Mouse (Mus musculus) B cell, adult (primary cell): ENCODE data around the gene Gprin1. TPM values are rescaled to one million over a fixed set of nuclear protein-coding genes. Genes with fewer than 3 reads are reported as not detected.

ENCODE experiments used
- total RNA-seq: library from RNA; stranded (reverse); gene quantifications from 4 replicates; pipeline ENCODE4 v1.2.4, GENCODE M21; 2023; ENCODE audit not compliant: inconsistent age

The Gprin1 gene
- total RNA-seq = not detected in 4 replicates

DNA sequence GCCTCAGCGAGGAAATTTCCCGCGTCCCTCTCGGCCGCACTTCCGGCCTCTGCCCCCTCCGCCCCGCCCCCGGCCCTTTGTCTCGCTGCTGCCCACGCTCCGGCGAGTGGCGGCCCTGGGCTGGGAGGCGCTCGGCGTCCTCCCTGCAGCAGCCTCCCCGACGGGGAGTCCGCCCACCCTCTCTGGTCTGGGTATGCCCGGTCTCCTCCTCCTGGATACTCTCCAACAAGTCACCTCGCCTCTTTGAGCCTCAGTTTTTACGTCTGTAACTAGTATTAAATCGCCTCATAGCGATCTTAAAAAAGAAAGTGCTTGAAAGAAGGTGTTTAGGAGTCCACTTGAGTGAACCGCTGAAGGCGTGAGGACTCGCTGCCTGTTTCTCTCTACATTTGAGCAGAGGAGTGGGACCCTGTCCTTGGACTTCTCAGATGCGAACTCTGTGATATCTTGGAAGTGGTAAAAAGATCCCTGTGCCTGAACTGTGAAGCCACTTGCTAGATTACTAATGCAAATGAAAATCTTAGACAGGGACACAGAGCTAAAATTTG is at the start of gene Gprin1:
Gene Gprin1, minus strand, starts transcription at position 11 of the 548 bp plus-strand sequence.

DNA sequence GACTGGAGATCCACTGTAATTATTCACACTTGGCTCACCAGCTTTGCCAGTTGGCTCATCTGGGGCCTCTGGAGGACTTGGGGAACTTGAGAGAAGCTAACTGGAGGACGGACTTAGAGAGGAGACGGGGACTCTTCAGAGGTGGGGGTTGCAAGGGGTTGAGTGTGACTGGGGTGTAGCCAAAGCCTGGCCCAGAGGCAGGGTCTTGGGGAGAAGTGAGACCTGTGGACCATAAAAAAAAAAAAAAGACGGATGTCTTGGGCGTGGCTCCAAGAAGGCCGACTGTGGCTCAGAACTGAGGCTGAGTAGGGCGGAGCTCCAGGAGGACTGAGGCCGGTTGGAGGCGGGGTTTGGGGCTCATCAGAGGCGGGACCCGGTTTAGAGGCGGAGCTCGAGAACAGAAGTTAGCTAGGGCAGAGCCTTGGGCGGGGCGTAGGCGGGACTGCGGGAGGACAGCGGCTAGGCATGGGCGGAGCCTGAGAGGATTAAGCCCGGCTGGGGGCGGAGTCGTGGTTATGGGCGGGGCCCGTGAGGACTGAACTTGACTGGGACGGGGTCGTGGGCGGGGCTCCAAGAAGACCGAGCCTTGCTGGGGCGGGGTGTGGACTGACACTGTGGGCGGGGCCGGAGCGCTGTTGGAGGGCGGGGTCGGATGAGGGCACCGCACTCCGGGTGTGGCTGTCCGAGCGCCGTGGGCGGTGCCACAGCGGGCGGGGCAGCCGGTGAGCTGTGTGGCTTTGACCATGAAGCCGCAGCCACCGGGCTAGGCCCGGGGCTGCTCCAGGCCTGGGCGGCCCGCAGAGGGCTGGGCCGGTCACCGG is 39.3 kb upstream of the Gprin1 start, which contains the start of gene Tspan17:
Gene Tspan17, plus strand, starts transcription at position 638 of the 821 bp plus-strand sequence.

GRCm38 (mm10) chr13:54783698-54784097 is 34.0 kb upstream of the Gprin1 start, which contains the start of gene Eif4e1b:
Eif4e1b (plus strand) TSS chr13:54783998.

GRCm38 (mm10) chr13:54766192-54766768 is 16.6 kb upstream of the Gprin1 start, which contains the start of gene Sncb:
Sncb (minus strand) TSS chr13:54766595.

DNA sequence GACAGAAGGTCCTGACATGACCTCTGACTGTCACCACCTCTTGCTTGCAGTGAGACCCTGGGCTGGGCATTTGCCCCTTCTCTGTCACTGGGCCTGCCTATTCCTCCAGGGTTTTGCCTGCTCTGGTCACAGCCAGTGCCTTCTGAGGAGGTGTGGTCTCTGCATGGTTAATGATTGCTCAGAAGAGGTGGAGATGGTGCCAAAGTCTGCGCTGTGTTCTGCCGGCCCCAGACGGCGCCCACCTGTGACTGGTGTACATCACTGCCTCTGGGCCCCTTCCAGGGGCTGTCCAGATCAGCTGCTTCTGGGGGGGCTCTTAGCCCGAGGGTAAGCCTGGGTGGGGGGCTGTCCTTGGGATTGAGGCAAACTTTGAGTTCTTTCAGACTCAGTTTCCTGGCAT is 48.4 kb downstream of the Gprin1 start, which contains the start of gene Cdhr2:
Gene Cdhr2, plus strand, starts transcription at position 219 of the 400 bp plus-strand sequence.

DNA sequence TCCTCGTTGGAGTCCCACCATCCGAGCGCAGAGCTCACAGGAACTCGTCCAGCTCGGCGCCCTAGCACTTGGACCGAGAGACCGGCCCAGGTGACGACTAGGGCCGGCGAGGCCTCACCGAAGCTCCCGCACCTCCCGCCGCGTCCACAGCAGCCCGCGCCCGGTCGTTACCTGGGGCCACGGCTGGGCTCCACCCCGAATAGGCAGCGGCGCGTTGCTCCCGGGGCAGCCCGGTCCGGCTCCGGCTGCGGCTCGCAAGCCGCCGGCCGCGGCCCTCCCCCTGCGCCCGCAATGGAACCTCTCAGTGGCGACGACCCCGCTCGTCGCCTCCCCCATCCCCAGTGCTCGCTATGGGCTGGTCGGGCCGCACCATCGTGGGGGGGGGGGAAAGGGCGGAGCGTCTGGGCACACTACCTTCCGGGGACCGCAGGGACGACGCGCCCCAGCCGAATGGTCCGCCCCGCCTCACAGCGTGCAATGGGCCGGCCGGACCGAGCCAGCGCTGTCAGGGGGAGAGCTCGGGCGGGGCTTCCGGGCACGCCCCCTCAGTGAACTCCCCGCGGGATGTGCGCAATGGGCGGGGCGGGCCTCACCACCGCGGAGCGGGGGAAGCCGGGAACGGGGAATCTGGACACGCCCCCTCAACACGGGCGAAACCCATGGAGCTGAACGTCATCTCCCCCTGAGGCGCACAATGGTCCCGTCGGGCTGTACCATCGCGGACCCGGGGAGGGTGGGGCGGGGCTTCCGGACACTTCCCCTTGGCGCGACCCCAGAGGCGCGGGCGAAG is 55.9 kb downstream of the Gprin1 start, which contains the start of gene Rnf44:
Gene Rnf44, minus strand, starts transcription at position 350 of the 790 bp plus-strand sequence.

Other genes with a start within 250 kb of the Gprin1 start
- 18.9 to 27.2 TPM (median 22.0 TPM) in 4 replicates for gene Simc1, start 246.1 kb downstream of the Gprin1 start, total RNA-seq
- gene 4833439L19Rik, start 184.4 kb downstream of the Gprin1 start, total RNA-seq = 32.2 to 39.9 TPM (median 38.0 TPM) in 4 replicates
- 6.8 to 8.6 TPM (median 7.3 TPM) in 4 replicates for gene Arl10, start 174.9 kb downstream of the Gprin1 start, total RNA-seq
- gene Nop16, start 159.8 kb downstream of the Gprin1 start, total RNA-seq = 13.4 to 21.1 TPM (median 16.2 TPM) in 4 replicates
- gene Higd2a, start 159.7 kb downstream of the Gprin1 start, total RNA-seq = 61.3 to 69.6 TPM (median 64.9 TPM) in 4 replicates
- 16.4 to 21.7 TPM (median 20.8 TPM) in 4 replicates for gene Cltb, start 138.5 kb downstream of the Gprin1 start, total RNA-seq
- gene Faf2, start 128.1 kb downstream of the Gprin1 start, total RNA-seq = 63.9 to 72.2 TPM (median 66.1 TPM) in 4 replicates
- 247 to 275 TPM (median 269 TPM) in 4 replicates for gene Rnf44, start 56.0 kb downstream of the Gprin1 start, total RNA-seq
- gene Cdhr2, start 48.4 kb downstream of the Gprin1 start, total RNA-seq = not detected in 4 replicates
- gene Sncb, start 16.7 kb upstream of the Gprin1 start, total RNA-seq = not detected in 4 replicates
- gene Eif4e1b, start 34.1 kb upstream of the Gprin1 start, total RNA-seq = not detected in 4 replicates
- 5.1 to 12.6 TPM (median 5.2 TPM) in 4 replicates for gene Tspan17, start 39.5 kb upstream of the Gprin1 start, total RNA-seq
- gene Unc5a, start 199.5 kb upstream of the Gprin1 start, total RNA-seq = 0.21 to 0.61 TPM in 2 of 4 replicates, not detected in the others